In genomic region chr2:113440326-113441197, GRCm38 (mm10) we compare ENCODE assay signal across 8 mouse cellular contexts.
DNase-seq lines count a peak whose midpoint lies in the region; ATAC-seq and TF ChIP-seq lines count a peak whose summit lies in the region.

No protein-coding gene starts in this region.

- H3K9me3 ChIP-seq in embryonic facial prominence, embryonic 11.5 days (replicated peaks; ENCODE audit: control insufficient read depth, low read length), result no peaks in the 10 kb centered on the region
- no peaks in the 10 kb centered on the region for H3K9me3 ChIP-seq in heart, embryonic 13.5 days
- H3K9me3 ChIP-seq in kidney, embryonic 15.5 days (replicated peaks), result no peaks in the 10 kb centered on the region

- no peaks in the 10 kb centered on the region for H3K4me1 ChIP-seq in cerebellum, adult 2 months (ENCODE audit: control insufficient read depth, insufficient read depth, low read length)
- no peaks in the 10 kb centered on the region for H3K4me1 ChIP-seq in embryonic facial prominence, embryonic 11.5 days (ENCODE audit: control insufficient read depth, insufficient read depth, low read length)
- H3K4me1 ChIP-seq in heart, embryonic 13.5 days, result peaks cover 17% of the 10 kb centered on the region
- peaks cover 25% of the 10 kb centered on the region for H3K4me1 ChIP-seq in kidney, embryonic 15.5 days

- 42% methylated on average over 22 of the region's 22 CpGs for WGBS in cerebellum, adult 2 months
- 4% methylated on average over 22 of the region's 22 CpGs for WGBS in embryonic facial prominence, embryonic 11.5 days
- 12% methylated on average over 22 of the region's 22 CpGs for WGBS in heart, embryonic 13.5 days
- WGBS in kidney, embryonic 15.5 days, result 3% methylated on average over 22 of the region's 22 CpGs

- ATAC-seq in embryonic facial prominence, embryonic 11.5 days (replicated peaks; ENCODE audit: insufficient number of reproducible peaks, low FRiP score, low TSS enrichment, low read depth), result peak; percentile 74; the same call in 1 of the 2 replicates
- no peak for ATAC-seq in heart, embryonic 13.5 days (ENCODE audit: extremely low read depth, insufficient number of reproducible peaks, low FRiP score, low TSS enrichment)
- peak; percentile 91 for ATAC-seq in kidney, embryonic 15.5 days (replicated peaks; ENCODE audit: low FRiP score)

- peak overlapping the region; percentile 53 for H3K9ac ChIP-seq in embryonic facial prominence, embryonic 11.5 days (replicated peaks; ENCODE audit: low read length)
- H3K9ac ChIP-seq in heart, embryonic 13.5 days, result peak overlapping the region; percentile 76
- H3K9ac ChIP-seq in kidney, embryonic 15.5 days, result peak overlapping the region; percentile 27

- DNase-seq in cerebellum, postnatal 10 days, result peak; percentile 6 to 7
- no peak for DNase-seq in cerebellum, adult 2 months
- peak; percentile 73 for DNase-seq in embryonic facial prominence, embryonic 11.5 days (ENCODE audit: low spot score)
- DNase-seq in lung, postnatal 25 days (ENCODE audit: low spot score), result peak; percentile 63
- DNase-seq in skeletal muscle tissue, adult 2 months (ENCODE audit: low read depth, low spot score), result peak; percentile 45
- no peak for DNase-seq in left cerebral cortex, postnatal 14 days (ENCODE audit: low spot score in 2 of 2)

- no peaks in the 10 kb centered on the region for H3K36me3 ChIP-seq in embryonic facial prominence, embryonic 11.5 days (replicated peaks; ENCODE audit: control insufficient read depth, insufficient read depth, low read depth, low read length)
- no peaks in the 10 kb centered on the region for H3K36me3 ChIP-seq in heart, embryonic 13.5 days
- H3K36me3 ChIP-seq in kidney, embryonic 15.5 days, result no peaks in the 10 kb centered on the region

- no peak overlapping the region for H3K27ac ChIP-seq in cerebellum, adult 2 months (ENCODE audit: insufficient read depth, low read length)
- peak overlapping the region; percentile 57 for H3K27ac ChIP-seq in embryonic facial prominence, embryonic 11.5 days (replicated peaks; ENCODE audit: low read depth, low read length)
- peak overlapping the region; percentile 50 for H3K27ac ChIP-seq in heart, embryonic 13.5 days (replicated peaks)
- peak overlapping the region; percentile 93 for H3K27ac ChIP-seq in kidney, embryonic 15.5 days

- intact Hi-C loops in left cerebral cortex, postnatal 14 days (cut with DNase I), result no loop called here

- no peak for TF ChIP-seq POLR2A in cerebellum, adult 2 months (IDR thresholded peaks at IDR 0.05; ENCODE audit: borderline replicate concordance, insufficient read depth, low read length)

- no peak overlapping the region for H3K4me3 ChIP-seq in cerebellum, adult 2 months (replicated peaks; ENCODE audit: insufficient read depth, low read depth, low read length)
- H3K4me3 ChIP-seq in embryonic facial prominence, embryonic 11.5 days (ENCODE audit: low read depth, low read length), result peak overlapping the region; percentile 29
- H3K4me3 ChIP-seq in heart, embryonic 13.5 days, result peak overlapping the region; percentile 54
- H3K4me3 ChIP-seq in kidney, embryonic 15.5 days (replicated peaks), result peak overlapping the region; percentile 42

- H3K27me3 ChIP-seq in cerebellum, adult 2 months (ENCODE audit: control insufficient read depth, insufficient read depth, low read length), result no peaks in the 10 kb centered on the region
- H3K27me3 ChIP-seq in embryonic facial prominence, embryonic 11.5 days (ENCODE audit: control insufficient read depth, insufficient read depth, low read length), result no peaks in the 10 kb centered on the region
- no peaks in the 10 kb centered on the region for H3K27me3 ChIP-seq in heart, embryonic 13.5 days (replicated peaks)
- no peaks in the 10 kb centered on the region for H3K27me3 ChIP-seq in kidney, embryonic 15.5 days

- TF ChIP-seq CTCF in cerebellum, adult 2 months (IDR thresholded peaks at IDR 0.05; ENCODE audit: borderline replicate concordance, insufficient read depth, low read depth, low read length), result no peak

- H3K4me2 ChIP-seq in embryonic facial prominence, embryonic 11.5 days (ENCODE audit: low read depth, low read length), result peak overlapping the region; percentile 64
- peak overlapping the region; percentile 80 for H3K4me2 ChIP-seq in heart, embryonic 13.5 days
- H3K4me2 ChIP-seq in kidney, embryonic 15.5 days, result peak overlapping the region; percentile 68

Comparison
In these comparisons a context has a peak if more than half of its experiments do, and no peak if none do; other contexts are left out.
1. DNase-seq: peak in cerebellum, postnatal 10 days (2 of 2), embryonic facial prominence, embryonic 11.5 days (single experiment), lung, postnatal 25 days (single experiment) and skeletal muscle tissue, adult 2 months (single experiment); none in cerebellum, adult 2 months (0 of 2) and left cerebral cortex, postnatal 14 days (0 of 2).
2. Peak in every context shown above with its lines, with median percentiles within 50 percentile points of each other: H3K4me2 ChIP-seq and H3K9ac ChIP-seq.